Mouse (Mus musculus): ENCODE measurements around the gene Pcnx.

Pcnx gene

GRCm38 (mm10) chr12:81905865-81906264 is 46.0 kb downstream of the Pcnx start:
- DNase-seq: no peak

GRCm38 (mm10) chr12:81907741-81908357 is 48.0 kb downstream of the Pcnx start:
- DNase-seq: no peak

- DNase-seq: no peak
These were observed 50.6 kb downstream of the Pcnx start for GRCm38 (mm10) chr12:81910439-81910838.

- peak; percentile 62 for DNase-seq
These were observed 55.5 kb downstream of the Pcnx start for GRCm38 (mm10) chr12:81915176-81915950.

- no peak for DNase-seq
These were observed 58.5 kb downstream of the Pcnx start for GRCm38 (mm10) chr12:81918346-81918745.

- DNase-seq: no peak
These were observed 59.1 kb downstream of the Pcnx start for GRCm38 (mm10) chr12:81918886-81919285.

- DNase-seq: no peak
These were observed 60.2 kb downstream of the Pcnx start for GRCm38 (mm10) chr12:81920027-81920426.

GRCm38 (mm10) chr12:81920614-81921013 is 60.8 kb downstream of the Pcnx start:
- no peak for DNase-seq

- DNase-seq: no peak
These were observed 62.0 kb downstream of the Pcnx start for GRCm38 (mm10) chr12:81921785-81922184.

- no peak for DNase-seq
These were observed 63.0 kb downstream of the Pcnx start for GRCm38 (mm10) chr12:81922838-81923237.

- DNase-seq: no peak
These were observed 67.3 kb downstream of the Pcnx start for GRCm38 (mm10) chr12:81927163-81927562.

- no peak for DNase-seq
These were observed 68.0 kb downstream of the Pcnx start for GRCm38 (mm10) chr12:81927643-81928381.

GRCm38 (mm10) chr12:81928382-81928770 is 68.6 kb downstream of the Pcnx start:
- no peak for DNase-seq

GRCm38 (mm10) chr12:81932015-81932414 is 72.2 kb downstream of the Pcnx start:
- DNase-seq: no peak

GRCm38 (mm10) chr12:81933430-81933829 is 73.6 kb downstream of the Pcnx start:
- no peak for DNase-seq

GRCm38 (mm10) chr12:81934510-81934909 is 74.7 kb downstream of the Pcnx start:
- no peak for DNase-seq

- DNase-seq: no peak
These were observed 76.2 kb downstream of the Pcnx start for GRCm38 (mm10) chr12:81936066-81936465.

GRCm38 (mm10) chr12:81941191-81941590 is 81.4 kb downstream of the Pcnx start:
- DNase-seq: no peak

- DNase-seq: no peak
These were observed 83.7 kb downstream of the Pcnx start for GRCm38 (mm10) chr12:81943331-81944062.

GRCm38 (mm10) chr12:81949026-81949425 is 89.2 kb downstream of the Pcnx start:
- no peak for DNase-seq

- DNase-seq: no peak
These were observed 90.2 kb downstream of the Pcnx start for GRCm38 (mm10) chr12:81950016-81950415.

GRCm38 (mm10) chr12:81958351-81958750 is 98.5 kb downstream of the Pcnx start:
- DNase-seq: no peak

- no peak for DNase-seq
These were observed 105.6 kb downstream of the Pcnx start for GRCm38 (mm10) chr12:81965416-81965815.
